Mouse (Mus musculus) mesoderm, embryonic 11.5 days (tissue): Measurements from ENCODE around the gene Dnase1l3.

Experiments
- DNase-seq: peaks from one replicate; pipeline ENCODE4 v3.0.0-alpha.2; 2012; ENCODE audit warnings: low read depth, low spot score

The Dnase1l3 gene

DNA sequence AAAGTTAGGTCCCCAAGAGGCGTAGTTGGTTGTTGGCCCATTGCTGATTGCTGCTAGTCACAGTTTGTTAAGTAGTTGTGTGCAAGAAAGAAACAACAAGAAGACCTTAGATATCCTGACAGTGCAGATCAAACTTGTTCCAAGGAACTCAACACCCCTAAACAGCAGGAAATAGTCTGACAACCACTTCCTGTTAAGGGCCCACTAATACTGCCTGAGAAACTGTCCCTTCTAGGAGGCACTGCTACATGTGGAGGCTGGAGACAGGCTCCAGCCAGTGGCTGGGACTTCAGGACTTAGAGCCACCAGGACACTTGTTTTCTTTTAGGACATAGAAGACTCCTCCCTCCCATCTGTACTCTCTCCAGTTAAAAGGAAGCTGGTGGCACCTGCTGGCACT, 16.9 kb downstream of the Dnase1l3 start:
- DNase-seq, result no peak

DNA sequence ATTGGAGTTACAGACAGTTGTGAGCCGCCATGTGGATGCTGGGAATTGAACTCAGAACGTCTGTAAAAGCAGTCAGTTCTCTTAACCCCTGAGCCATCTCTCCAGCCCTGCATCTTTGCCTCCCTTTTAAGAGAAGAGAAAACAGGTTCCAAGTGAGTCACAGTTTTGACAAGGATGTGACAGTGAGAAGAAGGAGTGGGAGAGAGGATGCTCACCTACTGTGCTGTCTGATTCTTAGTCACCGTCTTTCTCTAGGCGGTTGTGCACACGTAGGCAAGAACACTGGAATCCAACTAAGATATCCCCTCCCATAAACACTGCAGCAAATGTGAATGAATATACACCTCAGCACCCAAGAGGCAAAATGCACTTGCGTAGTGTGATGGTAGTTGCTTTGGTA, 19.2 kb downstream of the Dnase1l3 start:
- DNase-seq, result no peak

DNA sequence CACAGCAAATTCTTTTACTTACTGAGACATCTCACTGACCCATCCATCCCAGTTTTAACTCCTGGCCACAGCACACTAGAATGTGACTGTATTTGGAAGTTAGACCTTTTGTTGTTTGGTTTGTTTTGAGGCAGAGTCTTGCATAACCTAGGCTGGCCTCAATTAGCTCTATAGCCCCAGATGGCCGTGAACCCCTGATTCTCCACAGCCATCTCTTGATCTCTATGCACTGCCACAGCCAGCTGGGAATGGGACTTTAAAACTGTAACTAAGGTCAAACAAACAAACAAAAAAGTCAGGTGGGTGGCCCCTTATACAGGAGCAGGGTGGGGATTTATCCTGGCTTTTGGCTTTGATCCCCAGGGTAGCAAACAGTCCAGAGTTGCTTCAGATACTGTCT, 19.7 kb downstream of the Dnase1l3 start:
- DNase-seq, result no peak

DNA sequence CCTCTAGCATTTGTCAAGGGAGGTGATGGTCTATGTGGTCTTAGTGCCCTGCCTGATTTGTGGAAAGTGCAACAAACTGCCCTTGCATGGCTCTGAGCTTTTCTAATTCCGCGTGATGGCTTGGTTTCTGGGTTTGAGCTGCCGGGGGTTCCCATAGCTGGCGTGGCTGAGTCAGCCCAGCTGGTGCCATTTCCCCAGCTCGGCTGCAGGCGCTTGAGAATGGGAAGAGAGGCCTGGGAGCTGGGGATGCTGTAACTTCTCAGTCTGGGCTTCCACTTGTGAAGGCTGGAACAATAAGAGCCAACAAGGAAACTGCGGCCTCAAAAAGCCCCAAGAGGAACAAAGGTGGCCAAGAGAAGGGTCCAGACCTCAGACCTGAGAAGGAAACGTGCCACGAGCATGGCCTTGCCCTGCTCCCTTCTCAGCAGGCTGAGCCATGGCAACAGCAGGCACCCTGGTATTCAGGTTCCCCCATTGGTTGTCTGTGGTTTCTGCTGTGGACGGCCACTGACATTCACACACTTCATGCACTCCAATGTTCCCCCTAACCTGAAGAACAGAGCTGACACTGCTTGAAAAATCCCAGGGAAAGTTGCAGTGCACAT, 22.4 kb downstream of the Dnase1l3 start:
- DNase-seq, result no peak

DNA sequence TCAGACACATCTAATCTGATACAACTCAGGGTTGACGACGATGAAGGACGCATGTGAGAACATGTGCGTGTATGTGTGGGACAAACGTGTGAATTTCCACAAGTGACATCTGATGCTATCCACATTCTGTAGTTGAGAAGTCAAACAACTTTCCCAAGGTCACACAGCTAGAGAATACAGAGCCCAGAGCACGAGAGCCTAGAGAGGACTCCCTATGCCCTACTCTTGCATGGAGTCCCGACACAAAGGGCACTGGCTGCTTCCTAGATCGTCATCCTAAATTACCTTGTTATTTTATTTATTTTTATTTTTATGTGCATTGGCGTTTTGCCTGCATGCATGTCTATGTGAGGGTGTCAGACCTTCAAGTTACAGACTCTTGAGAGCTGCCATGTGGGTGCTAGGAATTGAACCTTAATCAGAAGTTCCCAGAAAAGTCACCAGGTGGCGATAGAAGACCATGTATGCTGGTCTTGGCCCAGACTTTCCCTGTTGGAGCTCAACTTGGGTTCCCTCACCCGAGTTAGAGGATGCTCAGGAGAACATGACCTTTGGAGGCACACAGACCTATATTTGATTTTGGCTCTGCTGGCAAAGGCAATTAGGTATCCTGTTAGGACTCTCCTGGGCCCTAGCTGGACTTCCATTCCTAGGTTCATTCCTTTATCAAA, 30.0 kb downstream of the Dnase1l3 start:
- DNase-seq, result peak; percentile 85

DNA sequence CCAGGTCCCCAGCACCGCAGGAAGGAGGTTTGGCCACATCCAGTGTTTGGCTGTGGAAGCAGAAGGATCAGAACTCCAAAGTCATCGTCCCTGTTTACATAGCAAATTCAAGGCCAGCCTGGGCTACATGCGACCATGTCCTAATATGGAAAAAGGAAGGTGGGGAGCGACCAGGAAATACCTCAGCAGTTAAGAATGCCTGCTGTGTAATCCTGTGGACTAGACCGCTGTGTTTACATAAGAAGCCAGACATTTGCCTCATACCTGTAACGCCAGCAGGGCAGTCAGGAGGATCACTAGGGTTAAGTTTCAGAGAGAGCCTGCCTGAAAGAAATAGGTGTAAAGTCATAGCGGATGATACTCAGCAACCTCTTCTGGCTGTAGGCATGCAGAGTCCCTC, 31.2 kb downstream of the Dnase1l3 start:
- DNase-seq, result no peak

DNA sequence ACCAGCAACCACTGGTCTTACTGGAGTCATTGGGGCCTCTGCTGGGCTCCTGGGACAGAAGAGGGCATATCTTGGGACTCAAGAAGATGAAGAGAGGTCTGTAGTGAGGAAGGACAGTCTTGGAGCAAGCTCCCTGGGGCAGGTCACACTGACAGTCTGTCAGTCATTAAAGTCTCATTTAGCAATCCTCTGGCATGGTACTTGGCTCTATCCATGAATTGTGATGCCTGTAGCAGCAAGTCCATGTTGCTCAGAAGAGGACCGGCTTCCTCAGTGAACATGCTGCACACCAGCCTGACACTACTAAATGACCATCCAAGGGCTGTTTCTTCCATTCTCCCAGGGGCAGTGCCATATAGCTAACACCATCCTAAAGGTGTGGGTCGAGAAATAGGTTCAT, 31.7 kb downstream of the Dnase1l3 start:
- DNase-seq, result no peak

DNA sequence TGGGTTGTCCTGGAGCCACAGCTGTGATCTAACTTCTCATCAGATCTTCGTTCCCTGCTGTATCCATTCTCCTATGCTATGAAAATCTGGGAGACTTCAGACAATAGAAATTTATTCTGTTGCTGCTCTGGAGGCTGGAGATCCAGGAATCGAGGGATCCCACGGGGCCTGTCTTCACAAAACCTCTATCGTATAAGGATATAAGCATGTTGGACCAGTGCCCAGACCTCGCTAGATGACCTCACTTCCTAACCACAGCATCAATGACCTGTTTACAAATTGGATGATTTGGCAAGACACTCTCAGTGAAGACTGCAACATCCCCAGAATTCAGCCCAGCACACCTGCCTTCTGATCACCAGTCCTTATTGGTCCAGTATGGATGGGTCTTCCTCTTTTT, 32.7 kb downstream of the Dnase1l3 start:
- no peak for DNase-seq

DNA sequence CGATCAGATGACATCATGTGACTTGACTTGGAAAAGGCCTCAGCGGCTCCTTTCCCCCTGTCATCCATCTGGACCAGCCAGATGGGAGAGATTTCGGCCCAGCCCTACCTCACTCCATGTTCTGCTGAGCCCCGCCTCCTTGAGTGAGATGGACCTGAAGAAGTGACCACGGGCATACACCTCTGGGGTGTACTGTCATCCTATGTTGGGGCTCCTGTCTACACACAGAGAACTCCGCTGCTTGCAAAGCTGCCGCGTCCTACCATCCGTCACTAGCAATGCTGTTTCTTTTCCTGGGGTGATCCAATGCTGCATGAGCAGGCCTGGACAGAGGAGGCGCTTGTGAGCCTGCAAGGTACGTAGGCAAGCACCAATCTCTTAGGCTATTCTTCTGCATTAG, 33.8 kb downstream of the Dnase1l3 start:
- peak; percentile 33 for DNase-seq

DNA sequence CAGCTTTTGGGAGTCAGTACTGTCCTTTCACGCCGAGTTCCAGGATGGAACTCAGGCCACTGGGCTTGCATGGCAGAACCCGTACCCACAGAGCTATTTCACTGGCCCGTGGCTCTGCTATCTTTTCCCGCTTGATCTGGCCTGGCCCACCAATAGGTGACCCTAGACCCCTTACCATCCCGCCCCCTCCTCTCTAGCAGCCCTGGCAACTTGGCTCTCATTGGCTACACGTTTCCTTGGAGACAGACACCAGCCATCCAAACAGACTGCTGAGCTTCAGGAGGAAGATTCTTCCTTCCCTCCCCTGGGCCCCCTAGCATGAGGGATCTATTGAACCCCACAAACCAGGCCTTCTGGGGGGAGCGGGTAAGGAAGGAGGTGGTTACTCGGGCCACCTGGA, 37.3 kb downstream of the Dnase1l3 start, which contains the start of gene Gm45521:
Gene Gm45521, plus strand, starts transcription at position 240 of the 400 bp plus-strand sequence.
- peak; percentile 24 for DNase-seq

DNA sequence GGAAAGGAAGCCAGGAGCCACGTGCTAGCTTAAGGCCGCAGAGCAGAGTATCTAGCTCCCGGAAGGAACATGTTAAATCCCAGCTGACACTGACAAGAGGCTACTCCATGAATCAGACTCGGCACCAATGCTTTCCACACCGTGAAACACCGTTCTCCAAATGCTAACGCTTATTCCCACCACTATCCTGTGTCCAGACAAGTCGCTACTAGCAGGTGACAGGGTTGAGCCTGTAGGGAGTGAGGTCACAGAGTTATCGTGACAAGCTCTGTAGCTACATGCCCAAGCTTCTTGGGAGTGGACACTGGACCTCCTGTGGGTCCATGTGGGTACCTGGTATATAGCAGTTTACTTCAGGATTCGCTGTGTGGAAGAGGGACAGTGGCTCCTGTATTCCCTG, 37.9 kb downstream of the Dnase1l3 start:
- no peak for DNase-seq

DNA sequence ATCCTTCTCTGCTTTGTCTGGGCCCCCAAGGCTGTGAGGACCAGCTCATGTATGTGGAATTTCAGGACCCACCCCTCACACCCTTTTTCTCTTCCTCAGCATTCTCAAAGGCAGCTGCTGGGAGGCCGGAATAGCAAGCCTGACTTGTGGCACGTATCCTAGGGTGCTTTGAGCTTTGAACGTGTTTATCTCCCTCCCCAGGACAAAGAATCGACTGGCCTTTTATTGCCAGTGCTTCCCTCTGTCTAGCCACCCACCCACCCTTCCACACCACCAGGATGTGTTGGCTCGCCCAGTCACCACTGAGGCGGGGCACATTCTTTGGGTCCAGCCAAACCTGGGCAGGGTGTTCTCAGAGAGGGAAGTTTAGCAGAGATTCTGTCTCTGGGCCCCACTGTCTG, 40.3 kb downstream of the Dnase1l3 start:
- peak; percentile 35 for DNase-seq

DNA sequence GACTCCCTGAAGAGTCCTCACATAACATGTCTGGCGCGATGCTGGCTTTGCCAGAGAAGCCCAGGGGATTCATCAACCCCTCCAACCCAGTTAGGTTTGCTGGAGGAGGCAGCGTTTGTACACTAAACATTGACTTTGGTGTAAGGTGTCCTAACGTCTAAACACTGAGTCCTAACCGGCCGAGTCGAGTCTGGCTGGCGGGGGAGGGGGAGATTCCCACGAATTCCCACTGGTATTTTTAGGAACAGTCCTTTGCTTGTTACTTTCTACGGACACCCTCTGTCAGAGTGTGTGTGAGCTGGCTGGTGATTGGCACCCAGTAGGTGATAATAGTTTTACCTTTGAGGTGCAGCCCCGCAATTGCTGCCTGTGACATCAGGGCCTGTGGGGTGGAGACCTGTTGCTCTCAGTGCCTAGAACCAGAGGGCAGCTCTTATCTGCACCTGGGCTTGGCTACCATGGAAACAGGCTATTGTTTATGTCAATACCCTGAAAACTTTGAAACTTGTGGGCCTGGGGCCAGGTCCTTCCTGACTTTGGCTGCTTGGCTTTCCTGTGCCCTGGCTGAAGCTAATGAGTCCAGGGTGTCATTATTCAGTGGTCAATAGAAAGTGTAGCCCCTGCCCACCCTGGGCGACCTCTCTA, 41.6 kb downstream of the Dnase1l3 start:
- peak; percentile 39 for DNase-seq

DNA sequence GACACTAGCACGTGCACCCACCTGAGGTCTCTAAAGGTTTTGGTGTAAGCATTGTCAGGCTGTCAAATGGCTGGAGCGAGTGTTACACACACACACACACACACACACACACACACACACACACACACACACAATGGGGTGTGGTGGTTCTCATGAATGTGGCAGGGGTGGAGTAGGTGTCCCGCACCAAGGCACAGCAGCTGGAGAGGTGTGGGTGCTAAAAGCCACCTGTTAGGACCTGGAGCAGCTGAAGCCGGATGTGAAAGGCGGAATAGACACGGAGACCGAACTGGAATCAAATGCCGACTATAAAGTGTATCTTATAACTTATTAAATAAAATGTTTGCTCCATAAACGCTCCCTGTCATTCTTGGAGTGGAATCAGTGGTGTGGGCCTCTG, 43.1 kb downstream of the Dnase1l3 start:
- no peak for DNase-seq

DNA sequence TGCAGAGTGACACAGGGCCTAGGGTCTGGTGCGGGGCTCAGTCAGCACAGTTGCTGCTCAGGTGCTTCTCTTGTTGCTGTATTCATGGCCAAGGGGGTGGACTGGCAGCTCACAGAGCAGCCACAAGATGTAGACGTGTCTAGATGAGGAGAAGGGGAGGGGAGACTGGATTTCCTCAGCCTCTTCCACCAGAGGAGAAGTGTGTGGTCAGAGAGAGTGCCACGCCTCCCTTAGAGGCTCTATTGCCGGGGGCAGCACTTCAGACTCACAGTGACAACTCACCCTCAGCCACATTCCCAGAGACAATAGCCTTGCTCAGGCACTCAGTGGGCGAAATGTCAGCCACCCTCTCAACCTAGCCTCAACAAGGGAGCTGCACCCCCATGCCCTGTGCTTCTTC, 49.1 kb downstream of the Dnase1l3 start:
- DNase-seq, result no peak

DNA sequence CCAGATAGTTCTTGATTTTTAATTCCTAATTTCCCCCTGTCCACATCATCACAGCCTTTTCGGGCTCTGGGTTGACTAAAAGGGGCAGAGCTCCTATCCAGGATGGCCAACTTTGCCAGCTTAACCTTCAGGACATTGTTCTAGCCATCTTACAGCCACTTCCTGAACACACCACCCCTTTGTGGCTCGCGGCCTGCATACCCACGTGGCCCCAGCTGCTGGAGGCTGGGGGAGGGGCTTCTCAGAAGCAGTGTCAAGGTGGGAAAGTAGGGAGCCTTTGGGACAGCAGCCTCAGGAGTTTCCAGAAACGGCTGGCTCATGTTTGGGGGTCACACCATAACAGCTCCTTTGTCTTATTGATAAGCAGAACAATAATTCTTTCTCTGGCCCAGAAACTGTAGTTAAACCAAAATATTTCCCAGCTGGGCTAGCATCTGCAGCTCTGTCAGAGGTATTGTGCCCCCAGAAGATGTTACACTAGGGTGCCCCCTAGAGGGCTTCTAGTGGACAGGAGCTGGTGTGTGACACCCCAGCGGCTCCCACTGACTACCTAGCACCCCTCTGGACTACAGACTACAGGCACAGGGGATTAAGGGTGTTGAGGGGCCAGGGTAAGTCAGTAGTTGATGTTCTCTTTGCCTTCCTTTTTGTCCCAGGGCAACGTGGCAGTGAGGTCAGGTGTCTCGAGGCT, 49.9 kb downstream of the Dnase1l3 start:
- no peak for DNase-seq

DNA sequence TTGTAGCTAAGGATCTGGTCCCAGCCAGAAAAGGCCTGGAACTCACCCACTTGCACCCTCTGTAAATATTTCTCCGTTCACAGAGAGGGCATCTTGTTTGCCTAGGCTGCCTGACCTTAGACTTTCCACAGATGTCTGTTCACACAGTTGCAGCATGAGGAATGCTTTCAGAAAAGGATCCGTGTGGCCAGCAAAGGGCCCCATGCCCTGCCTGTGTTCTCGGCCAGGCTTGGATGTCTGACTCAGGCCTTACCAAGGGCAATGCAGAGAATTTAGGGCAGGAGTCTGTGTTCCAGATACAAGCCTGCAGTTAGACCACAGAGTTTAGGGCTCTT, 50.6 kb downstream of the Dnase1l3 start:
- no peak for DNase-seq

DNA sequence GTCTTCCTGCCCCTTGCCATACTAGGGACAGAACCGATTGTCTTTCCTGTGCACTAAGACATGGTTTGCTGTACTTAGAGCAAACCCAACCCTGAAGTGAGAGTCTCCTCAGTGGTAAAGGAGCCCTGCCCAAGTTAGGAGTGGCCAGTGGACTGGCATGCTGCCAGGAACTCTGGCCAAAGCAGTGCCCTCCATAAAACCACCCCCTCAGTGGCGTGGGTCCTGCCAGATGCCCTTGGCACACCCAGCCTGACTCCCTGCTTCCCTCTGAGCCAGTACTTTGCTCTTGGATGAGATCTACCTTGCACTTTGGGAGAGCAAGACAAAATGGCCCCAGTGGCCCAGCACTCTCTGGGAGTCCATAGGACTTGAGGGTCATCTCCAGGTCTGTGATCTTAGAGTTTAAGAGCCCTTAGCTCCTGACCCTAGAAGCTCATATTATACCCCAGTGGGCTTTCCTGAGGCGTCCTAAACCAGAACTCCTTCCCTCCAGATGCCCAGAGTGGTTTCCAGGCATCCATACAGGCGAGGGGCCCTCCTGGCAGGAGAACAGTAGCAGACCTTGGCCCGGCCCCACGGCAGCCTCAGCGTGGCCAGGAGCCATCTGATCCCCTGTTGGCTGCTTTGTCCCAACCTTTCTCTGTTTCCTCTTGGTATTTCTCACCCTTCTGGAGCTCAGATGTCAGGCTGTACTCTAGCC, 51.1 kb downstream of the Dnase1l3 start:
- no peak for DNase-seq

DNA sequence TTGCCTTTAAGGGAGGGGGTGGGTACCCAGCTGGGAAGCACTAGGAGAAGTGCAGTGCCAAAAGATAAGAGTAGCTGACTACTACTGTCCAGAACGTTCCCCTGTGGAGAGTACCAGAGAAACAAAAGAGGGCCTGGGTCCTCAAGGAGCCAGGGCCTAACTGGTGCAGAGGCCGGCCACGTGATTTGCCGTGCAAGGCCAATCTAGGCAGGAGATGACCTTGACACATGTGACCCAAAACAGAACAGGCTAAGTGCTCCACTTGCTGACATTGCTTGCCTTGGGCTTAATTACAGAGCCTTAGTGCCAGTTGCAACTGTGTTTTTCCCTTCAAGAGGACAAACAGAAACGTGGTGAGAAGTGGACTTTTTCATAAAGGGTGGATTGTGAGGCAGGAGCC, 53.0 kb downstream of the Dnase1l3 start:
- no peak for DNase-seq

DNA sequence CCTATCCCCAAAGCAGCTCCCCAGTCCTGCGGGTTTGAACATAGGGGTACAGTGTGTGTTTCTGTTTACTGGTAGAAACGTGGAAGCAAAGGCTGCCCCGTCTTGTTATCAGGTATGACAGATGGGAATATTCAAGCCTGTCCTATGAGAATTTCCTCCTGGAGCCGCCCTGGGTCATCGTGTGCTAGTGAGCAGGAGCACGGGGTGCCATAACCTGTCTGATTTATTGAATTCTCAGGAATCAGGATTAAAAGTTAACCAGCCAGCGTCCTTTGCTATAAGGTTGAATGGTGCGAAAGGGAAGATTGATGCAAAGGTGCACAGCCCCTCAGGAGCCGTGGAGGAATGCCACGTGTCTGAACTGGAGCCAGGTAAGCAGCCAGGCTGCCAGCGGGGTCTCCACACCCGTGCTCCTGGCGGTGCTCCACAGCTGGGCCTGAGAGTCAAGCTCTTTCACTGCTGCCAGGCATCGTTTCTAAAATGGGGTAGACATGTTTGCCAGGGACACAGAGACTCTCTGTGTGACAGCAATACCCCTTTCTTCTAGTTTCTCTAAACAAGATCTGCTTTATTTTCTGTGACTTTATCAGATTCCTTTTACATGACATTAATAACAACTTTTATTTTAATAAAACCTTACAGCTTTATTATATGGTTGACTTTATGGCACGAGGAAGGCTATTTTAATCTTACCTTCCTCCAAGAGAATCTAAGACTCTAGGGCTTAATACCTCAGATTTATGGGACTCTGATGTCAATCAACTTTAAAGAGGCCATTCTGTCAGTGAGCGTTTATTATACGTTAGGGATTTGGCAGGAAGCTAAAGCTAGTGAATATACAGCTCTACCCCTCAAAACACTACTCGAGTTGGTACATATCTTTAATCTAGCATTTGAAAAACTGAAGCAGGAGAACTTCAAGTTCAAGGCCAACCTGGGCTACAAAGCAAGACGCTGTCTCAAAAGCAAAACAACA, 55.3 kb downstream of the Dnase1l3 start:
- no peak for DNase-seq
